Mouse (Mus musculus) left cerebral cortex, adult 11 months (tissue): ENCODE data around the gene Rev3l.
"Not testable (repeated sequence)": the region's sequence is repeated elsewhere in the genome, so short reads cannot be mapped to it uniquely, and the experiment has no call there.

Experiments
- DNase-seq: peaks from one replicate; pipeline ENCODE4 v3.0.0; 2022; ENCODE audit warnings: low spot score

Gene Rev3l

DNA sequence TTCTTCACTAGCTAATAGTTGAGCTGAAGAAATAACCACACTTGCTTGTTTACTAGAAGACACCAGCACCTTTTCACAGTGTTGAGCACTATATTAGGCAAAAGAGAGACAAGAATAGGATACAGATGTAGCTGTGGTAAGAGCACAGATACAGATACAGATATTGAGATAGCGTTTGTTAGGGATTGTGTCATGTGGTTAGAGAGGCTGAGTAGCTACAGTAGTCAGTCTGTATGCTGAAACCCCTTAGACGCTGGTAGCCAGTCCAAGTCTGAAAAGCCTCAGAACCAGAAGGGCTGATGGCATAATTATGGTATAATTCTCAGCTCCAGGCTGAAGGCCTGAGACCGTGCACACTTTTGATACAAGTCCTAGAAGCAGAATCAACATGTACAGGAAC, 53.3 kb downstream of the Rev3l start:
- no peak for DNase-seq

GRCm38 (mm10) chr10:39793295-39793694, 61.4 kb downstream of the Rev3l start:
- no peak for DNase-seq

DNA sequence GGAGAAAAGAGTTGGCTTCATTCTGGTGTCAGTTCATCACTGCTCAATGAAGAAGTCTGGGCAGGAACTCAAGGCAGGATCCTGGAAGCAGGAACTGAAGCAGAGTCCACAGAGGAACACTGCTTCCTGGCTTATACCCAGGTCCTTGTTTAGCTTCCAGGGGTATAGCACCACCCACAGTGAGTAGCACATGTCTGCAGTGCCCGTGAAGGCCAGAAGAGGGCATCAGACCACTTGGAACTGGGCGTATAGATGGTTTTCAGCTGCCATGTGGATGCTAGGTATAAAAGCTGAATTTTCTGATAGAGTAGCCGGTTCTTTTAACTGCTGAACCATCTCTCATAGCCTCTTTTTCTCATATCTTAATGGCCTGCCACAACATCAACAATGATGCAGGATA, 79.6 kb downstream of the Rev3l start:
- DNase-seq: no peak

GRCm38 (mm10) chr10:39842621-39843020, 110.7 kb downstream of the Rev3l start:
- DNase-seq: no peak

GRCm38 (mm10) chr10:39865509-39865908, 133.6 kb downstream of the Rev3l start:
- no peak for DNase-seq

DNA sequence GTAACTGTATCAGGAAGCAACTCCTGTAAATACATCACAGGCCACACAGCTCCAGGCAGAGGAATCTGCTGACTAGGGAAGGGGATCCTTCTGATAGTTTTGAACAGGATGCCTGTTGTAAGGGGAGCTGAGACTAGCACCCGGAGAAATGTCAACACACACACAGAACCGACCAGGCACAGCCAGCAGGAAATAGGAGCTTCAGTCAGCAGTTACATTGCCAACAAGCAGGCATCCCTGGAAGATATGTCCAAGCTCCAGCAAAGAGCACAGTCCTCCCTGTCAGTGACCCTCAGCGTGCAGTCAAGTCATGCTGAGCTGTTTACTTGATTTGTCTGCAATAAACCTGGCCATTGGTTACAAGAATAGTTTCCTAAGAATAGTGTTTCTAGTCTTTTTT, 156.7 kb downstream of the Rev3l start:
- DNase-seq: no peak

DNA sequence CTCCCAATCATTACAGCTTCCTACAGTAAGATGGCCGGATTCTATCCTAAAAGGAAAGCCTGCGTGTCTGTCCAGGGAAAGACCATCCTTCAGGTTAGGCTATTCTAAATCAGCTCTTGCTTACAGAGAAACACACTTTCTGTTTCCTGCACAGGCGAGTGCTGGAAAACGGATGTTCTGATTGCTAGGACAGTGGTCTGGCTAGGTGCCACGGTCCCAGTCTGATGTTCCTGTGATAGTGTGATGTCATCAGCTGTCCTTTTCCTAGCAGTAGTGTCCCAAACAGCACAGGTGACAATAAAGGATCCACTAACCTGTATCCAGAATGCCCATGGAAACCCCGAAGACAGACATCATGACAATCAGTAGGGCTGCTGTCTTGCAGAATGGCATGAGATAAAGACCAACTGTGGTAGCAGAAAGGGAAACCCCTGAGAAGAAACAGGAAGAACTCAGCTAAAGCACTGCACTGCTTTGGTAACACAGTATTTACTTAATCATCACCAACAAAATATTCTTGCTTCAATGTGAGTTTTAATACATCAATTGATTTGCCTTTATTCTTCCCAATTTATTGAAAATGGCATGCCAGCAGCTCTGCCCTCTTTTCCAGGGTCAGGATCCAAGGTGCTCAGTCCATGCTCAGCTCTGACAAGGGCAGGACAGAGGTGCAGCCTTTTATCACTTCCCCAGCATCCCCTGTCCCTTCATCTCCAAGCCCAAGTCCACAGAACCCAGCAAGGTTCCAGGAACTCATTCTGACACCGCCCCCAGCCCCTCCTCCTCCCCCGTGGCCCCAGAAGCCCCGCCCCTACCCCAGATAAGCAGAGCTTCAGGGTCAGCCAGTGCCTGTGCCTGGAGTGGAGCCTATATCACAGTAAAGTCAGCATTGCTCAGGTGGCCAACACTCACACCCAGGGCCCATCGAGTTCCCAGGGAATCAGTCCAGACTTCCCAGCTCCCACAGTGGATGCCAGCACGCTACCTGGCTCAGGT, 162.1 kb downstream of the Rev3l start:
- DNase-seq: no peak

- DNase-seq: no peak
These were observed 164.6 kb downstream of the Rev3l start for GRCm38 (mm10) chr10:39896503-39896902.

- DNase-seq: peak; percentile 74
These were observed 167.0 kb downstream of the Rev3l start, which contains the start of gene Mfsd4b4 for GRCm38 (mm10) chr10:39898874-39899371. Gene Mfsd4b4 (minus strand): TSS chr10:39899238.

DNA sequence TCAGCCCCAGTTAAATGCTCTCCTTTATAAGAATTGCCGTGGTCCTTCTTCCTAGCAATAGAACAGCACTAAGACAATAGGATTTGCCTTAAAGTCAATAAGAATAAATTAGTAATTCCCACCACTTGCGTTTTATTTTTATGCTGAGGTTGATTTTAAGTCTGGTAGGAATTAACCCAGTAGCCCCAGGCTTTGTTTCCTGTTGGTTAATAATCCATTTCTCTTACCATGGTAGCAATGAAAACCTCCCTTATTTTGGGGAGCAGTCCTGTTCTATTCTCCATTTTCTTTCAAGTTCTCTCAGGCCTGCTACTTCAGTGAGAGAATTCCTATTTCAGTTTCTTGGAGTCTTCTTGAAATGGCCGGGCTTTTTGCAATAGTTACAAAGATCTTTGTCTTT, 172.3 kb downstream of the Rev3l start:
- DNase-seq: no peak

DNA sequence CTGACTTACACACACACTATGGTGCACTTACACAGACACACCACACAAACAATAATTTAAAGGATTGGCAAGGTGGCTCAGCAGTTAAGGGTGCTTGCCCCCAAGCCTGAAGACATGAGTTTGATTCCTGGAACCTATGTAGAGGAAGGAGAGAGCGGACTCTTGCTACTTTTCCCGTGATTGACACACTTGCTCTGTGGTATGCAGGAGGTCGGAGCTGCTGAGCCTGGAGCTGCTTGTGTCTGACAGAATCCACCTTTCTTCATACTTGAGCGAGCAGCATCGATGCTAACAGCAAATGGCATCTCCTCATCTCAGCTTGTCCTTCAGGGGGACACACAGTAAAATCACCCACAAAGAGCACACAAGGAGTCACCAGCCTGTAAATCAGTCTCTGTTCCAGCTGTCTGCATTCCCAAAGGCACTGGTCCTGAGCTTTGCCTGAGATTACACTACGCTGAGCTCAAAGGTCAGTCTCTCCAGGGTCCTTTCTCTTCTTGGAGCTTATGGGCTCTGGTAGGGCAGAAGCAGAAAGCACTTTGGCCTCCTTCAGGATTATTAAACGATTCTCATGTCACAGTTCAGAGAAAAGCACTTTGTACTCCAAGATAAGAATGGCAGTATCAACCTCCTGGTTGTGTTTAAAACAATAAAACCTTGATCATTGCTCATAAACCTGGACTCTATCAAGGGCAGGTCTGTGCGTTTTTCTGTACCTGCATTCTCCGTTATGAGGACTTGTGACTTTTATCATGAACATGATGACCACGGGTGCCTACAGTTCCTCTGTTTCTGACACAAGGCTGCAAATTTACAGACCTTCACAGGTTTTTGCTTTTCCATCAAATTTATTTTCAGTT, 175.1 kb downstream of the Rev3l start:
- DNase-seq: no peak

DNA sequence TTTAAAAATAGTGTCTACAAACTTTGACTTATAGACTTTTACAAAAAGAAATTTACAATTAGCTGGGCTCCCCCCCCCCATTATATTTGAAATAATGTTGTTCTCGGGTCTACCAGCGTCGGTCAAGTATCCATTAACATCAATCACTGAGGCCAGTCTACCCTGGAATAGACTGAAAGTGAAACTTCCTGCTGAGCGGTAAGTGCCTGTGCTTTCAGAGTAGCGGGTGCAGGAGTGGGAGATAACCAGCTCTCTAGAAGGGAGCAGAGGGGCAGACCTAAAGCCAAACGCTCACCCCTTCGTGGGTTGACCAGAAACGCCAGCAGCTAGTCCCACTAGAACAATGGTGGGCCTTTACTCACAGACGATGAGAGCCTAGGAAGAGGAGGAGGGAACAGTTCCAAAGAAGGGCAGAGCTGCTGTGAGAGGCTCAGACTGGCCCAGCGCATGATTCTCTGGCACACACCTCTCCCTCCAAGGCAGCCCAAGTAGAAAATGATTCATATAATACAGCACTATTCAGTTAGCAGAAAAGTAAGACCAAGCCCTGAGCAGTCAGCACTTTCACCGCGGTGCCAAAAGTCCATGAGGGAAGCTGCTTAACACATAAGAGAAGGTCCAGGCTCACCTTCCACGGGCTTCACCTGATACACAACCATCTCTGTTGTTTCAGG, 177.0 kb downstream of the Rev3l start:
- no peak for DNase-seq

- no peak for DNase-seq
These were observed 180.7 kb downstream of the Rev3l start for GRCm38 (mm10) chr10:39912616-39913015.

GRCm38 (mm10) chr10:39924556-39924955, 192.6 kb downstream of the Rev3l start:
- not testable (repeated sequence) for DNase-seq
